Mouse (Mus musculus): Measurements from ENCODE around the gene Map2k5. TPM values are rescaled to one million over a fixed set of nuclear protein-coding genes. Genes with fewer than 3 reads are reported as not detected.

Gene Map2k5
- polyA plus RNA-seq, 1 experiment from 2014 or later: 29.5 TPM

DNA sequence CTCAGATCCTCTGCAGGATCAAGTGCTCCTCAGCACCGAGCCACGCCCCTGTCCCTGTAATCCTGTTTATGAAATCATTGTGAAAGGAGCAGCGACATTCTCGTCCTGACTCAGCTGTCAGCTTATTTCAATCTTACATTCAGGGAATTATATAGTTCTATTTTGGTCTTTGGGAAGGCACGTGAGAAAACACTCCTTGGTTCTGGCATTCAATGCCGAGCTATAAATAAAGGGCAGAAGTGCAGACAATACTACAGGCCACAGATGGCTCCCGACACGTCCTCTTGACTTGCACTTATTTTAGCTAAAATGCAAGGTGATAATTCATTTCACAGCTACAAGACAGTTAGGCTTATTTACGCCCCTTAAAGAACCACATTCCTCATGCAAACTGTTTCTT is 182.9 kb downstream of the Map2k5 start:
- no peaks in the 10 kb centered on the region for H3K36me3 ChIP-seq (ENCODE audit: insufficient read depth, low read length)
- no peak overlapping the region for H3K9ac ChIP-seq (ENCODE audit: low read depth, low read length)
- H3K4me2 ChIP-seq (ENCODE audit: low read length): no peak overlapping the region
- peaks cover 27% of the 10 kb centered on the region; the same call in 1 of the 2 replicates for H3K4me1 ChIP-seq (replicated peaks; ENCODE audit: insufficient read depth, low read length)
- no peaks in the 10 kb centered on the region for H3K9me3 ChIP-seq (replicated peaks; ENCODE audit: low read length)
- no peak for TF ChIP-seq CTCF (IDR thresholded peaks at IDR 0.05; ENCODE audit: low read depth)
- no peak for ATAC-seq (replicated peaks; ENCODE audit: low FRiP score, low read depth)
- peak; percentile 45 for DNase-seq (ENCODE audit: low spot score)
- no peaks in the 10 kb centered on the region for H3K27me3 ChIP-seq (ENCODE audit: insufficient read depth, low read length)
- H3K4me3 ChIP-seq (replicated peaks; ENCODE audit: low read depth, low read length): no peak overlapping the region
- 56% methylated on average over 9 of the region's 9 CpGs for WGBS
- H3K27ac ChIP-seq: no peak overlapping the region

DNA sequence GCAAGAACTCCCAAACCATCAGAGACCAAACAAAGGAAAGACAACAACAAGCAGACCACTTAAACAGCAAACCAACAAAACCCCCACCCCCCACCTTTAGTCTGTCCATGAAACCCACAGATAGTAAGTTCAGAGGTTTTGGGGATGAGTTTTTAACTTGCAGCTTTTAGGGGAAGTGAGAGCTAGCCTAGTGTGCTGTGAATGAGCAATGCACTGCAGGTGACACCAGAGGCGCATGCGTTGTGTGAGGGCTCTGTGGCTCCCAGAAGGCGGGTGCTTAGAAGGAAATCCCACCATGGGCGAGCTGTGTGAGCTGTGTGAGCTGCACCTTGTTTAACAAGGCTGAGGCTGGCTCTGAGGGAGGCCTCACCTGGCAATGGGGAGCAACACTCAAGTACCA is 184.9 kb downstream of the Map2k5 start:
- H3K4me3 ChIP-seq (replicated peaks; ENCODE audit: low read depth, low read length): no peak overlapping the region
- DNase-seq (ENCODE audit: low spot score) (no peak), ATAC-seq (replicated peaks; ENCODE audit: low FRiP score, low read depth) (no peak)
- no peaks in the 10 kb centered on the region for H3K27me3 ChIP-seq (ENCODE audit: insufficient read depth, low read length)
- no peak overlapping the region for H3K27ac ChIP-seq
- 84% methylated on average over 4 of the region's 4 CpGs for WGBS
- no peak overlapping the region for H3K4me2 ChIP-seq (ENCODE audit: low read length)
- no peaks in the 10 kb centered on the region for H3K9me3 ChIP-seq (replicated peaks; ENCODE audit: low read length)
- no peak for TF ChIP-seq CTCF (IDR thresholded peaks at IDR 0.05; ENCODE audit: low read depth)
- peaks cover 19% of the 10 kb centered on the region; the same call in 1 of the 2 replicates for H3K4me1 ChIP-seq (replicated peaks; ENCODE audit: insufficient read depth, low read length)
- H3K36me3 ChIP-seq (ENCODE audit: insufficient read depth, low read length): no peaks in the 10 kb centered on the region
- H3K9ac ChIP-seq (ENCODE audit: low read depth, low read length): no peak overlapping the region

DNA sequence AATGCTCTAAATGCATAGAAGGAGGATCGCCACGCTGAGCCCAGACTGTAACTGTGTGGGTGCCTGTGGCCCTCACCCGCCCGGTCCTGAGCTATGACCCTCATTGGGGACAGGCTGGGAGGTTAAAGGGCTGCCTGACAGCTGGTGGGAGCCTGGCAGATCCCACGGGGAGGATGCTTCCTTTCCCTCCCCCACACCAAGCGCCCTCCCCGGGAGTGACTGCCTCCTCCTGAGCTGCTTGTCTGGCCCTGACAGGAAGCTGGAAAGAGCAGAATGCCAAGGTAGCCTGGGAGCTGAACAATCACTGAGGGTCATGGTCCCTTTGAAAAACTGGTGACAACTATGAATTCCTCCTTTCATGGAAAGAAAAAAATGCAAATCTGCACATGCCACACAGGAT is 190.4 kb downstream of the Map2k5 start:
- Histone ChIP-seq H3K4me1 (replicated peaks; ENCODE audit: insufficient read depth, low read length) (no peaks in the 10 kb centered on the region; the same call in 1 of the 2 replicates), H3K27me3 (ENCODE audit: insufficient read depth, low read length) (no peaks in the 10 kb centered on the region), H3K36me3 (ENCODE audit: insufficient read depth, low read length) (no peaks in the 10 kb centered on the region), H3K4me2 (ENCODE audit: low read length) (no peak overlapping the region), H3K27ac (no peak overlapping the region), H3K4me3 (replicated peaks; ENCODE audit: low read depth, low read length) (no peak overlapping the region), H3K9ac (ENCODE audit: low read depth, low read length) (no peak overlapping the region), H3K9me3 (replicated peaks; ENCODE audit: low read length) (no peaks in the 10 kb centered on the region)
- 23% methylated on average over 7 of the region's 7 CpGs for WGBS
- no peak for ATAC-seq (replicated peaks; ENCODE audit: low FRiP score, low read depth)
- no peak for DNase-seq (ENCODE audit: low spot score)
- no peak for TF ChIP-seq CTCF (IDR thresholded peaks at IDR 0.05; ENCODE audit: low read depth)

DNA sequence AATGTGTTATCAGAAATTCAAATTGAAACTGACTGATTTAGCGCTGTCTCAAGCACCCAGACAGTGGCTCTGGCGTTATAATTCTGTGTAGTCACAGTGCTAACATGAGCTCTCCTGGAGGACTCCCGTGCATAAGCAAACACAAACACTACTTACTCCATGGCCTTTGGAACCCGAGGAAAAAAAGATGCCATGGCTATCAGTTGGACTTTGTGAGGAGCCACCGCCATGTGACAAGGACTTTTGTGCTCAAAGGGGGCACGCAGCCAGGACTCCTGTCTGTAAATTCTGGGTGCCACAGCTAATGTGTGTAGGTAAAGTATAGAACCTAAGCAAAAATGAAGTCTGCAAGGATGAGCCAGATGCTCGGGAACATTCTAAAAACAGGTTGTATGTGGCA is 192.5 kb downstream of the Map2k5 start:
- TF ChIP-seq CTCF (IDR thresholded peaks at IDR 0.05; ENCODE audit: low read depth): no peak
- H3K9ac ChIP-seq (ENCODE audit: low read depth, low read length): no peak overlapping the region
- 78% methylated on average over 7 of the region's 7 CpGs for WGBS
- no peaks in the 10 kb centered on the region for H3K27me3 ChIP-seq (ENCODE audit: insufficient read depth, low read length)
- no peaks in the 10 kb centered on the region for H3K9me3 ChIP-seq (replicated peaks; ENCODE audit: low read length)
- no peak for DNase-seq (ENCODE audit: low spot score)
- no peaks in the 10 kb centered on the region; the same call in 1 of the 2 replicates for H3K4me1 ChIP-seq (replicated peaks; ENCODE audit: insufficient read depth, low read length)
- H3K4me3 ChIP-seq (replicated peaks; ENCODE audit: low read depth, low read length): no peak overlapping the region
- no peak overlapping the region for H3K27ac ChIP-seq
- H3K36me3 ChIP-seq (ENCODE audit: insufficient read depth, low read length): 0 out of 2 replicates have a peak, but pooled peaks cover 5% of the 10 kb centered on the region
- ATAC-seq (replicated peaks; ENCODE audit: low FRiP score, low read depth): no peak
- H3K4me2 ChIP-seq (ENCODE audit: low read length): no peak overlapping the region

DNA sequence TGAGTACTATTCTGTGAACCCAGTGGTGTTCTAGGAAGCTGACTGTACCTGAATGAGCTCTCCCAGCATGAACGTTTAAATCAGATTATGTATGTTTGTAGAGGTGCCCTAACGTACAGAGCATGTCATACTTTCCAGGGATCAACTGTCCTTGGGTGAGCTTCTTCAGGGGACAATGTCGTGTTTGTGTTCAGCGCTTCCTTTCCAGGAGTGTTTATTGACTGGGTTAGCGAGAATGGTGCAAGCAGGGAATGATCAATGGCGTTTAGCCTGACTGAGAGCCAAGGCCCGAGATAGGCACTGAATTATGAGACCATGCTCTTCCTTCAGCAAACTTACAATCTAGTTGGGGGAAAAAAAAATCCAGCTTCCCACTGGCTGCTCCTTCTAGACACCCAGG is 193.8 kb downstream of the Map2k5 start:
- DNase-seq (ENCODE audit: low spot score) (no peak), ATAC-seq (replicated peaks; ENCODE audit: low FRiP score, low read depth) (no peak)
- Histone ChIP-seq H3K27ac (no peak overlapping the region), H3K9me3 (replicated peaks; ENCODE audit: low read length) (no peaks in the 10 kb centered on the region), H3K4me1 (replicated peaks; ENCODE audit: insufficient read depth, low read length) (no peaks in the 10 kb centered on the region; the same call in 1 of the 2 replicates), H3K9ac (ENCODE audit: low read depth, low read length) (no peak overlapping the region), H3K27me3 (ENCODE audit: insufficient read depth, low read length) (no peaks in the 10 kb centered on the region), H3K4me2 (ENCODE audit: low read length) (no peak overlapping the region), H3K36me3 (ENCODE audit: insufficient read depth, low read length) (0 out of 2 replicates have a peak, but pooled peaks cover 5% of the 10 kb centered on the region), H3K4me3 (replicated peaks; ENCODE audit: low read depth, low read length) (no peak overlapping the region)
- WGBS: 77% methylated on average over 7 of the region's 7 CpGs
- no peak for TF ChIP-seq CTCF (IDR thresholded peaks at IDR 0.05; ENCODE audit: low read depth)

DNA sequence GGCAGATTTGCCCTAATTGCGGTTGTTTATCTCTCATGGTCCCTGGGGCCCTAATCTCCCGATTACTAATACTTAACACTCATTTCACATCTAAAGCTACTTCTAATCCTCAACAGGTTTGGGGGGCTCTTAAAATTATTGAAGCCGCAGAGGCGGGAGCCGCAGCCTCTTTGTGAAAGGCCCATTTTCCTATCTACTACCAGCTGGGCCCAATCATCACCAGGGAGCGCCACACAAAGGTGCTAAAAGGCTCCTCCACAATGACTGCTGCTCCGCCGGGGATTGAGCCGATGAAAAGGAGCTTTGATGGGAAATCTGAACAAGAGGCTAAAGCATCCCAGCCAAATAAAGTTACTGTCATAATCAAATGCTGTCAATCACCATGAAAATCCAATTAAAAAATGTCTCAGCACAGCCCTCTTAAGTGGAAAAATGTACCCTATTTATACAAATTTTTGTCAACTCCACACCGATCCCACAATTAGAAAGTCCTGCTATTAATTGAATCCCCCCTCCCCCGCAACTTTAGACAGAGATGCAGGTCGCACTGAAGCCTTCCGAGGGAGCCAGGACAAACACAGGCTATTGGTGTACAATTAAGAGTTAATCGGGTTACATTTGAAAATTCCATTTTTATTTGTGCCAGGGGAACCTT is 195.3 kb downstream of the Map2k5 start:
- WGBS: 65% methylated on average over 14 of the region's 14 CpGs
- TF ChIP-seq CTCF (IDR thresholded peaks at IDR 0.05; ENCODE audit: low read depth): no peak

More for the DNA sequence above, 195.3 kb downstream of the Map2k5 start:
- DNase-seq (ENCODE audit: low spot score) (no peak), ATAC-seq (replicated peaks; ENCODE audit: low FRiP score, low read depth) (no peak)
- H3K4me3 ChIP-seq (replicated peaks; ENCODE audit: low read depth, low read length): no peak overlapping the region
- 0 out of 2 replicates have a peak, but pooled peaks cover 5% of the 10 kb centered on the region for H3K36me3 ChIP-seq (ENCODE audit: insufficient read depth, low read length)
- no peaks in the 10 kb centered on the region; the same call in 1 of the 2 replicates for H3K4me1 ChIP-seq (replicated peaks; ENCODE audit: insufficient read depth, low read length)
- H3K27me3 ChIP-seq (ENCODE audit: insufficient read depth, low read length): no peaks in the 10 kb centered on the region
- H3K27ac ChIP-seq: no peak overlapping the region
- no peak overlapping the region for H3K4me2 ChIP-seq (ENCODE audit: low read length)
- H3K9me3 ChIP-seq (replicated peaks; ENCODE audit: low read length): no peaks in the 10 kb centered on the region
- no peak overlapping the region for H3K9ac ChIP-seq (ENCODE audit: low read depth, low read length)

Data from kidney, postnatal 0 days (tissue).